Mouse (Mus musculus) limb, embryonic 10.5 days (tissue): Measurements from ENCODE around the gene Ccdc162. TPM values are rescaled to one million over a fixed set of nuclear protein-coding genes. Genes with fewer than 3 reads are reported as not detected.

Experiments
- DNase-seq: peaks from one replicate; pipeline ENCODE4 v3.0.0-alpha.2; 2017; ENCODE audit warnings: low spot score
- H3K27ac ChIP-seq: fragments of 300-500 bp; sonication (generic); 2 replicates; pipeline ENCODE4 v1.5.1; 2016; ENCODE audit warnings: mild to moderate bottlenecking
- H3K27me3 ChIP-seq: fragments of 300-500 bp; sonication (generic); 2 replicates; pipeline ENCODE4 v1.6.1; 2016; ENCODE audit warnings: low read depth, mild to moderate bottlenecking; ENCODE audit not compliant: poor library complexity, severe bottlenecking
- H3K36me3 ChIP-seq: fragments of 300-500 bp; sonication (generic); 2 replicates; pipeline ENCODE4 v1.6.1; 2016; ENCODE audit warnings: mild to moderate bottlenecking, moderate library complexity
- H3K4me1 ChIP-seq: fragments of 300-500 bp; sonication (generic); 2 replicates; pipeline ENCODE4 v1.6.1; 2016
- H3K4me3 ChIP-seq: fragments of 300-500 bp; sonication (generic); 2 replicates; pipeline ENCODE4 v1.5.1; 2016; ENCODE audit warnings: mild to moderate bottlenecking, moderate library complexity
- H3K9me3 ChIP-seq: fragments of 300-500 bp; sonication (generic); replicated peaks from 2 replicates; pipeline ENCODE4 v1.6.1; 2016; ENCODE audit warnings: mild to moderate bottlenecking
- WGBS: fragments of 180-500 bp; shearing (Covaris S2); methylation state at CpG from one replicate; pipeline ENCODE4 v1.1.7; 2016; 5-methylcytosine and 5-hydroxymethylcytosine counted together
- microRNA-seq: library from miRNA; unstranded; fragments of <30 nt; microRNA quantifications from one replicate; pipeline ENCODE4, GENCODE M21; 2017
- polyA plus RNA-seq: library from polyadenylated mRNA; unstranded; fragments of >200 nt; fragmentation: Nextera tagmentation; extraction: Ambion mirVana; gene quantifications from 2 replicates; pipeline ENCODE4 v1.2.1, GENCODE M21; 2016

Gene Ccdc162
- polyA plus RNA-seq, 1 experiment from 2014 or later: 0.38 TPM

DNA sequence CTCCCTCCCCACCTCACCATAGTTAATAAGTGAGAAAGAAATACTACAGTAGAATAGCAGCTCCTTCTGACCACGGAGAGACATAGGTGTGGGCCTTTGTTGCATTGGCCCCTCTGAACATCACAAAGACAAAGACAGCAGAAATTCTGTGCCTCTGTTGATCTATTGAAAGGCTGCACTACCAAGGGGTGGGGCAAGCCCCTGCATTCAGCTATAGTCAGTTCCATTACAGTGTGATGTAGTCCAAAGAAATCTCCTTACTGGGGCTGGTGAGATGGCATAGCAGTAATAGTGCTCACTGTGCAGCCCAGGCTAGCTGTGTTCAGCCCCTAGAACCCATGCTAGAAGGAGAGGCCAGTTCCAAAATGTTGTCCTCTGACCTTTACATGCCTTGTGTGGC is 211.4 kb downstream of the Ccdc162 start:
- WGBS: 88% methylated on average over 1 of the region's 1 CpGs
- no peaks in the 10 kb centered on the region for H3K36me3 ChIP-seq
- no peak overlapping the region for H3K4me3 ChIP-seq
- H3K9me3 ChIP-seq: no peaks in the 10 kb centered on the region
- no peak overlapping the region for H3K27ac ChIP-seq
- 0 out of 2 replicates have a peak, but pooled peaks cover 5% of the 10 kb centered on the region for H3K4me1 ChIP-seq
- H3K27me3 ChIP-seq: no peaks in the 10 kb centered on the region
- no peak for DNase-seq

DNA sequence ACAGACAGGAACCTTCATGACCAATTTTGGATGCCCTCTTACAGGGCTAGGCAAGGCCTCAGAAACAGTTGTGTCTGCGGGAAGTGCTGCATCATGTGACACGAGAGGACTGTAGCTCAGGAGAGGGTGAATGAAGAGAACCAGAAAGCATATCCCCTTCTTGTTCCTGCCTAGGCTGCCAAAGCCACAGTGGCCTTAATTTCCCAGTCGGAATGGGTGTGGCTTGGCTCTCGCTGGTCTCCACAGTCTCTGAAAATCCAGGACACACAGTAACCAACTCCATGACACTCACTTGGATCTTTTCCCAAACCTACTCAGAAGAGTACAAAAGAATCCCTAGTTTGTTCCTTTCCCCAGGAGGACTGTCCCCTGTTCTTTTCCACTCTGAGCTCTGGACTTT is 215.5 kb downstream of the Ccdc162 start:
- no peaks in the 10 kb centered on the region for H3K9me3 ChIP-seq
- no peaks in the 10 kb centered on the region for H3K36me3 ChIP-seq
- H3K4me1 ChIP-seq: no peaks in the 10 kb centered on the region
- no peak overlapping the region for H3K27ac ChIP-seq
- H3K27me3 ChIP-seq: no peaks in the 10 kb centered on the region
- no peak for DNase-seq
- no peak overlapping the region for H3K4me3 ChIP-seq
- 81% methylated on average over 4 of the region's 4 CpGs for WGBS

GRCm38 (mm10) chr10:41491111-41491510 is 225.3 kb downstream of the Ccdc162 start:
- peaks cover 26% of the 10 kb centered on the region for H3K36me3 ChIP-seq
- no peaks in the 10 kb centered on the region for H3K9me3 ChIP-seq
- no peaks in the 10 kb centered on the region for H3K27me3 ChIP-seq
- H3K27ac ChIP-seq: no peak overlapping the region
- H3K4me3 ChIP-seq: peak overlapping the region; percentile 73; the same call in 1 of the 2 replicates
- 51% methylated on average over 4 of the region's 4 CpGs for WGBS
- peaks cover 18% of the 10 kb centered on the region for H3K4me1 ChIP-seq
- peak; percentile 38 for DNase-seq

DNA sequence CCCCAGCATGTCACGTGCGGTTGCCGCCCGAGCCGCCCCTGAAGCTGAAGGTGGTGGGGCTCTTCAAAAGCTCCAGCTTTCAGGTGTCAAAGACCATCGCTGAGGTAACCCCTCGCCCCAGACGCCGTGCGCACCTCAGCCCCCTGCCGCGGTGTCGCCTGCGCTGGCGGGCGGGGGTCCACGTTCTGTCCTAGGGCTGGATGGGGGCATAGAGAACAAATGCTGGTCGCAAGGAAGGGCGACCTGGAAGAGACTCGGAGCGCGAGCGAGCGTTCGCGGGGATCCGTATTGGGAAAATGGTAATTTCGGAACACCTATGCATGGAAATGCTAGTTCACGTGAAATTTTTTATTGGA is 225.9 kb downstream of the Ccdc162 start:
- WGBS: under 1% methylated on average over 29 of the region's 29 CpGs
- Histone ChIP-seq H3K9me3 (no peaks in the 10 kb centered on the region), H3K27ac (peak overlapping the region; percentile 92), H3K27me3 (no peaks in the 10 kb centered on the region), H3K36me3 (peaks cover 32% of the 10 kb centered on the region), H3K4me1 (peaks cover 18% of the 10 kb centered on the region), H3K4me3 (peak overlapping the region; percentile 73)
- no peak for DNase-seq

DNA sequence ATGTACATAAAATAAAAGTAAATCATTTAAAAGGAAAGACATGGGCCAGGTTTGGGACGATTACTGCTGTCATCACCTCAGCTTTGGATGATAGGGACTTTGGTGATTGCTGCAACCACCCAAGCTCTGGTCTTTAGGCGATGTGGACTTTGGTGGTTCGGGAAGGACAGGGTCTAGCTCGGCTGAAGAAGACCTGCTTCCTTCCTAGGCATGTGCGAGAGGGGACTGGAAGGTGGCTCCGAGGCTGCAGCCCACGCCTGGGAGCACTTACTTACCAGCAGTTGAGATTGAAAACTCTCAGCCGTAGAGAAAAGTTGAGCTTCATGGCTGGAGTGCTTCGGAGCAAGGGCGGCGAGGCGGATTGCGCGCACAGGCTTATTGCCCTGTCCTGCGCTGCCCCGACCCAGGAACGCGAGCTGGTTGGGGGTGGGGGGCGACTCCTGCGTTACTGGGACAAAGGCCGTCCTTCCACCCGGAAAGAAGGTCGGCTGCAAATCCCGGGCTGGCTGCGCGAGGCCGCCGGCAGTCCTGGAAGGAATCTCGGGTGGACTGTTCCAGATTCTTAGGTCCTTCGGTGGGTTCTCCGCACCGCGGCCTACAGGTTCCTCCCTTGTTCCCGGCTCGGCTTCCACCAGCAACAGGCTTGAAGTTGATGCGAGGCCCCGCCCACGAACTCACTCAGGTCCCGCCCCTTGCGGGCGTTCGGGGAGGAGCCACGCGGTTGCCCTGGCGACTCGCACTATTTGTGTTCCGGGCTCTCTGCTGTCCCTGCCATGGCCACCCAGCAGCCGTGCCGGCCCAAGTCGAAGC is 226.5 kb downstream of the Ccdc162 start, which contains the start of the genes Smpd2 and Ppil6:
Smpd2 (minus strand) TSS at position 662 of the 810 bp plus-strand sequence.
Ppil6 (plus strand) TSS at position 732 of the 810 bp plus-strand sequence.
- Histone ChIP-seq H3K27ac (peak within 1 kb of the TSS; percentile 92), H3K9me3 (no peaks in the 10 kb centered on the region), H3K36me3 (peaks cover 38% of the 10 kb centered on the region), H3K27me3 (no peaks in the 10 kb centered on the region), H3K4me3 (peak within 1 kb of the TSS; percentile 73), H3K4me1 (peaks cover 18% of the 10 kb centered on the region)
- under 1% methylated on average over 50 of the region's 50 CpGs for WGBS
- peak; percentile 97 for DNase-seq

GRCm38 (mm10) chr10:41489294-41489693 is 227.1 kb downstream of the Ccdc162 start:
- DNase-seq: peak; percentile 42
- Histone ChIP-seq H3K4me3 (peak overlapping the region; percentile 73), H3K4me1 (peaks cover 18% of the 10 kb centered on the region), H3K9me3 (no peaks in the 10 kb centered on the region), H3K36me3 (peaks cover 44% of the 10 kb centered on the region), H3K27ac (peak overlapping the region; percentile 92; the same call in 1 of the 2 replicates), H3K27me3 (no peaks in the 10 kb centered on the region)
- 31% methylated on average over 8 of the region's 8 CpGs for WGBS

GRCm38 (mm10) chr10:41488877-41489276 is 227.6 kb downstream of the Ccdc162 start:
- H3K27me3 ChIP-seq: no peaks in the 10 kb centered on the region
- H3K36me3 ChIP-seq: peaks cover 49% of the 10 kb centered on the region
- peak overlapping the region; percentile 92; the same call in 1 of the 2 replicates for H3K27ac ChIP-seq
- peaks cover 18% of the 10 kb centered on the region for H3K4me1 ChIP-seq
- no peaks in the 10 kb centered on the region for H3K9me3 ChIP-seq
- peak; percentile 33 for DNase-seq
- WGBS: 56% methylated on average over 7 of the region's 7 CpGs
- peak overlapping the region; percentile 73 for H3K4me3 ChIP-seq

Small RNA genes within 50 kb of the gene (microRNA-seq; reads per million reads assigned to microRNA genes)
- gene Mir3473b: not detected

Other genes with a start within 250 kb of the Ccdc162 start
- gene Mical1, start 240.3 kb downstream of the Ccdc162 start, polyA plus RNA-seq: 40.2 and 43.8 TPM in 2 replicates
- 62.7 TPM in 2 replicates for gene Smpd2, start 226.3 kb downstream of the Ccdc162 start, polyA plus RNA-seq
- 0.36 and 0.95 TPM in 2 replicates for gene Ppil6, start 226.2 kb downstream of the Ccdc162 start, polyA plus RNA-seq
- gene Cd164, start 197.2 kb downstream of the Ccdc162 start, polyA plus RNA-seq: 131 and 146 TPM in 2 replicates
- gene Cep57l1, start 93.2 kb upstream of the Ccdc162 start, polyA plus RNA-seq: 19.6 and 25.9 TPM in 2 replicates
- 19.7 and 26.3 TPM in 2 replicates for gene Sesn1, start 93.3 kb upstream of the Ccdc162 start, polyA plus RNA-seq